Mouse (Mus musculus): ENCODE data around the gene Kcnma1.

Kcnma1 gene

DNA sequence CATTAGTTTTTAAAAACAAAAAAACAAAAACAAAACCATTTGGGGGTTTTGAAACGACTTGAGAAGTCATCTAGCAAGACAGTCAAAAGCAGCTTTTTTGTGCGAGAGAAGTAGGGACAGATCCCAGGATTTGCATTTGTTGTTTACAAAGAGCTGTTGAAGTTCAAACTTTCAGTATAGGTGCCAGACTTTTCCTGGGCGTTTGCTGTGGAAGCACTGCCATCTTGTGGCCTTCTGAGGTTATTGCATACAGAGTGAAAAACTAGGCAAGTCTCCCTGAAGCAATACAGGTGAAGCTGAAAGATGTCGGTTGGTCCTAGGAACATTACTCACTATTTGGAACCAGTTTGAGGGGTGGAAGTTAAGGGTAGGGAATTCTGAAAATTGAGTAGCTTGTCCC, 484.6 kb downstream of the Kcnma1 start:
- DNase-seq (ENCODE audit: low spot score), result peak; percentile 87

- no peak for DNase-seq (ENCODE audit: low spot score)
These were observed 485.1 kb downstream of the Kcnma1 start for GRCm38 (mm10) chr14:23529229-23529628.

GRCm38 (mm10) chr14:23525910-23526309, 488.4 kb downstream of the Kcnma1 start:
- DNase-seq (ENCODE audit: low spot score), result no peak

GRCm38 (mm10) chr14:23523825-23524491, 490.3 kb downstream of the Kcnma1 start:
- peak; percentile 38 for DNase-seq (ENCODE audit: low spot score)

DNA sequence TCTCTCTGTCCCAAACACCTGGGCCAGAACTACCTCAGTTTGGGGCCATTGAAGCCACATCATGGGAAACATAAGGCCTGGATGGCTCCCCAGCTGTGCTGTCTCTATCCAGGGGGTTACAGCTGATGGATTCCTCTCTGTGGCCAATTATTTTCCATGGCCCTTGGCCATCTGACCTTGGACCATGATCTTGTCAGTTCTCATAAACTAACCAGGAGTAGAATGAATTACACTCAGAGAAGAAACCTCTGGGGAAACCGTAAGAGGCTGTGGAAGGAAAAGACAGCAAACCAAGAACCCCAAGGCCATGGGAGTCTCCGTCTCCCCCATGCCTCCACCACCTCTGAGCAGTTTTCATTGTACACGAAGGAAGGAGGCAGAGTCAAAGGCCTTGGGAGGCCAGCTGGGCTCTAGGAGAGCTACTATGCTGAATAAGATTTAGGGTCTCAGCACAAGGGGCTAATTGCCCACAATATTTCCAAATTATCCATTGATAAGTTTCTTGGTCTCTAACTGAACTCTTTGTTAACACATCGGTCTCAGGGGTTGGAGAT, 491.6 kb downstream of the Kcnma1 start:
- DNase-seq (ENCODE audit: low spot score), result no peak

GRCm38 (mm10) chr14:23521080-23521684, 493.1 kb downstream of the Kcnma1 start:
- no peak for DNase-seq (ENCODE audit: low spot score)

- no peak for DNase-seq (ENCODE audit: low spot score)
These were observed 496.9 kb downstream of the Kcnma1 start for GRCm38 (mm10) chr14:23517374-23517773.

GRCm38 (mm10) chr14:23509792-23510191, 504.5 kb downstream of the Kcnma1 start:
- DNase-seq (ENCODE audit: low spot score), result no peak

DNA sequence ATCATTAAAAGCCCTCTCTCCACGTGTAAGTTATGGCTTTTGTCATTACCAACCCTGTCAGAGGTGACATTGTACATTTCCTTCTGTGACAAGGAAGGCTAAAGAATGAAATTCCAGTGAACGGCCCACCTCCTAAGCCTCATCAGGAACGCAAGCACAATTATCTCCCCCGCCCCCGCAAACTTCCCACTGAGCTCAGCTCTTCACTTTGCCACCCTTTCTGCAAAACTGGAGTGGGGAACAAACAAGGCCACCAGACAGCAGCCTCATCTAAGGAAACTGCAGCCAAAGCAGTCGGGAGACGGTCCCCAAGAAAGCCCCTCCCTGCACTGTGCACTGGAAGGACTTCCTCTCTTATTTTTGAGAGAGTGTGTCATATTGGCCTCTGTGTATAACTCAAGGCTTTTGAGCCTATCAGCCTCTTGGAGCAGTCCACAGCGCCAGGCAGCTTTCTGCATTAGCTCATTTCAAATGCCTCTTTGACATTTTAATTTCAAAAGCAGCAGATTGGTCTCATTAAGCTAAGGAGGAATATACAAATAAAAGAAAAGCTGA, 512.0 kb downstream of the Kcnma1 start:
- no peak for DNase-seq (ENCODE audit: low spot score)

- DNase-seq (ENCODE audit: low spot score), result no peak
These were observed 517.5 kb downstream of the Kcnma1 start for GRCm38 (mm10) chr14:23496801-23497200.

DNA sequence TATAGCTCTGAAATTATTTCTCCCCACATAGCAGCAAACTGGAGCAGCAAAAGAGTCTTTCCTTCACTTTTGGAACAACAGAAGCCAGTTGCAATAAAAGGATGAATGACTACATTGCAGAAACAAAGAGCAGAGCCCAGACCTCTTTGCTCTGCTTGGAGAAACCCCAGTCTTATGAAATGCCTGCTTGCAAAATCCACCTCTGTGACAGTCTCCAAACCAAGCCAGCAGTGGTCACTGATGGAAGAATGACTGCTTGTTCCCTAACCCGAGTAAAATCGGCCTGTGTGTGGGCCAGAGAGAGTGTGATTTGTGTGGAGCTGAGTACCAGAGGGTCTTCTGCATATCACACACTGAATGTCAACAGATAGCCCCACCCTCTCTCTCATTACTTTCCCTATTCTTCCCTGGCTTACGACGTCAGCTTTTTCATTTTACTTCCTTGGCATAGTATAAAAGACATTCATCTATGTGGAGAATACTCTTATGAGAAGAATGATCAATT, 518.0 kb downstream of the Kcnma1 start:
- no peak for DNase-seq (ENCODE audit: low spot score)

- DNase-seq (ENCODE audit: low spot score), result no peak
These were observed 519.8 kb downstream of the Kcnma1 start for GRCm38 (mm10) chr14:23494496-23494800.

DNA sequence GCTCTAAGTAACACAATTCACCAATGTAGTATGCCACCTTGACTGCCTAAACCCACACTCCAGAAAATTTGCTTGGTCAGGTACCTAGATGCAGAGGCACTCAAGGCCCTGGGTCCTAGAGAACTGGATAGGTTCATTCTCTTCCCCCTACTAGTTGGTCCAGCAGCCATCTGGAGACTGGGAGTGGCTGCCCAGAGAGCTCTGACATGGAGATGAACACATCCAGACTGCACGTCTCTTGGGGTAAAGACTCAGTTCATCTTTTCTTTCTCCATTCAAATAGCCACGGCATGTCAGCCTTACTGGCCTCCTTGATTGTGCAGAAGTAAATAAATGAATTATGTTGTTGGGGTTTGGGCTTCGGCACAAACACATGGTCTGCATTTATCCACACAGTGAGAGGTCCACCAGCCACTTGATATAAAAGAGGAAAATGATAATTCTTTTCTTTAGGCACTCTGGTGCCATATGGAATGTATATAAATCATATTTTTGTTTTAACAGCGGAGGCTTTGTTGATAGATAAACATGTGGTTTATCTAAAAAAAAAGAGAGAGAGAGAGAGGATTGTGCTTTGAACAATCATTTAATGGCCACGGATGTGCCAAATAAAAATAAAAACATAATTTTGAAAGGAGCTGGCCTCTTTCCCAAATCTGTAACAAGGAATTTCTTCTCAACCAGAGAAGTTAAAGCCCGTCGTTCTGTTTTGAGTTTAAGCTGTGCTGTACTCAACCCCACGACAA, 520.4 kb downstream of the Kcnma1 start:
- no peak for DNase-seq (ENCODE audit: low spot score)

DNA sequence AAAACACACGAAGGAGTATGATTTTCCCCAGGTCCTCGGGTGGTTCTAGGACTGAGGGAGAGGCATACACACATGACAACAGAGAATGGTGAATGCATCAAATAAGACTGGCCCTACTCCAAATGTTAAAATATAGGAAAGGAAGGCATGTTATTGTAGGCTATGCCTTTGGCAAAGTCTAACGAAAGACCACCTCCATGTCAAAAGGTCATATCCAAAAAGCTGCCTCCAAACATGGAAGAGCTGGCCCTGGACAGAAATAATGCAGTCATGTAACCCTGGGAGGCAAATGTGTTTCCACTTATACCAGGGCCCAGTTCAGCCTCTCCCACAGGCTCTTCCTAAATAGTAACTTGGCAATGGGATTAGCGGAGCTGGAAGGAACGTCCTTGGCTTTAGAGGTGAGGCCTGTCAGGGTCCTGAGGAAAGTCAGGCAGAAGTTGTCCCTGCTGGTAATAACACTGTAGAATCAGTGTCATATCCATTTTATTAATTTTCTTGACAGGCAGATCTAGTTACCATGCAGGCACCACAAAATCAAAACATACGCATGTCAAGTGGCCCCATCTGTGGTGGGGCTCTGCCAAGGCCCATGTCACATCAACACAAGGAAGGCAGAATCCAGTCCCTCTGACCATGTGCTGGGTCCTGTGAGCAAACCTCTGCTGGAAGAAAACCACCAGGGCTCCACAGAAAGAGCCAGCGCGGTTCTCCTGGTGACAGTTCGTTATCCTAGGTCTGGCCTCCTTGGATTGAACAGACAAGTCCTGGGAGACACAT, 521.5 kb downstream of the Kcnma1 start:
- no peak for DNase-seq (ENCODE audit: low spot score)

DNA sequence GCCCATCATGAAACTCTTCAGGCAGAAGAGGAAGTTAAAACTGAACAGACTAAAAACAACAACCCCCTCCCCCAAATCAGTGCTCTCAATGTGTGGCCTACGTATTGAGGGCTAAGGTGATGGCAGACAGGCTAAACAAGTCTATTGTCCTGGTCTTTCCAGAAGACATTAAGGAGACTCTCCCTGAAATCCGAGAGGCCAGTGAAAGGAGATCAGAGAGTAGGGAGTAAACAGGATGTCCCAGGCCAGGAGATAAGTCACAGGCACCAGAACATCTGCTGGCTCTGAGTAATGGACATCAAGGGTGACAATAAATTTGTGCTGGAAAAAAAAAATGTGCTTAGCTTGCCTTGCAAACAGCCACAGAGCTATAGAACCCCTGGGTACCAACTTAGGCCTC, 522.9 kb downstream of the Kcnma1 start:
- DNase-seq (ENCODE audit: low spot score), result no peak

GRCm38 (mm10) chr14:23486687-23487086, 527.6 kb downstream of the Kcnma1 start:
- no peak for DNase-seq (ENCODE audit: low spot score)

GRCm38 (mm10) chr14:23485802-23486500, 528.3 kb downstream of the Kcnma1 start:
- DNase-seq (ENCODE audit: low spot score), result no peak

- DNase-seq (ENCODE audit: low spot score), result no peak
These were observed 539.2 kb downstream of the Kcnma1 start for GRCm38 (mm10) chr14:23475129-23475528.

- DNase-seq (ENCODE audit: low spot score), result no peak
These were observed 544.2 kb downstream of the Kcnma1 start for GRCm38 (mm10) chr14:23470071-23470470.

DNA sequence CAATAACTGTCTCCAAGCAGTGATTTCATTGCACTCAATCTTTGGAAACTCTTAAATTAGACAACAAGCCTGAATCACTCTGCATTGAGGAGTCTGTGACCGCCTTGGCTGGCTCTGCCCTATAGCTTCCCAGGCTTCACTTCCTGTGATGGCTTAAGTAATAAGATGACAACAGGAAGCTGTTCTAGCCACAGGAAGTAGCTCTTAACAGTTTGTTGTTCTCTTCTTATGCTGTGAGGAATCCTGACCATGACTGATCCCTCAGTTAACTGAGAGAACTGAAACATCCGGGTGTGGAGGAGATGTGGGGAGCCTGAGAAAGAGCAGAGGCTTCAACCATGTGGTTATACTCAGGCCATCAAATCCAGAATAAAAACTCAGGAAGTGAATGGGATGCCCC, 549.2 kb downstream of the Kcnma1 start:
- peak; percentile 12 for DNase-seq (ENCODE audit: low spot score)

- DNase-seq (ENCODE audit: low spot score), result no peak
These were observed 555.7 kb downstream of the Kcnma1 start for GRCm38 (mm10) chr14:23458560-23458959.
